Mouse (Mus musculus): Measurements from ENCODE around the gene Kdm1a. TPM values are rescaled to one million over a fixed set of nuclear protein-coding genes. Genes with fewer than 3 reads are reported as not detected.

The Kdm1a gene
- polyA plus RNA-seq (2014; fragmentation: Illumina TruSeq; extraction: RNeasy Lipid Tissue Mini Kit (QIAGEN cat#74804); ENCODE audit: low read depth, low replicate concordance): 25.7 TPM

GRCm38 (mm10) chr4:136602568-136602967, at the start of gene Kdm1a:
Gene Kdm1a (minus strand): TSS chr4:136602723.

GRCm38 (mm10) chr4:136622388-136622787, 19.9 kb upstream of the Kdm1a start, which contains the start of gene Lactbl1:
Gene Lactbl1 (plus strand): TSS chr4:136622621.

GRCm38 (mm10) chr4:136610387-136610856, 7.9 kb upstream of the Kdm1a start, which contains the start of gene Tex46:
Gene Tex46 (plus strand): TSS chr4:136610437.

Other genes with a start within 250 kb of the Kdm1a start
- not detected for gene Htr1d, start 179.2 kb downstream of the Kdm1a start, polyA plus RNA-seq (2014; fragmentation: Illumina TruSeq; extraction: RNeasy Lipid Tissue Mini Kit (QIAGEN cat#74804); ENCODE audit: low read depth, low replicate concordance)
- gene 6030445D17Rik, start 140.5 kb downstream of the Kdm1a start, polyA plus RNA-seq (2014; fragmentation: Illumina TruSeq; extraction: RNeasy Lipid Tissue Mini Kit (QIAGEN cat#74804); ENCODE audit: low read depth, low replicate concordance): 0.34 TPM
- gene Luzp1, start 133.0 kb downstream of the Kdm1a start, polyA plus RNA-seq (2014; fragmentation: Illumina TruSeq; extraction: RNeasy Lipid Tissue Mini Kit (QIAGEN cat#74804); ENCODE audit: low read depth, low replicate concordance): 23.2 TPM
- gene Tex46, start 7.7 kb upstream of the Kdm1a start, polyA plus RNA-seq (2014; fragmentation: Illumina TruSeq; extraction: RNeasy Lipid Tissue Mini Kit (QIAGEN cat#74804); ENCODE audit: low read depth, low replicate concordance): not detected
- gene Lactbl1, start 19.9 kb upstream of the Kdm1a start, polyA plus RNA-seq (2014; fragmentation: Illumina TruSeq; extraction: RNeasy Lipid Tissue Mini Kit (QIAGEN cat#74804); ENCODE audit: low read depth, low replicate concordance): not detected
- 0.58 TPM for gene Ephb2, start 233.3 kb upstream of the Kdm1a start, polyA plus RNA-seq (2014; fragmentation: Illumina TruSeq; extraction: RNeasy Lipid Tissue Mini Kit (QIAGEN cat#74804); ENCODE audit: low read depth, low replicate concordance)